Mouse (Mus musculus): Measurements from ENCODE around the gene Trpm6. TPM values are rescaled to one million over a fixed set of nuclear protein-coding genes. Genes with fewer than 3 reads are reported as not detected.

The Trpm6 gene
- polyA plus RNA-seq, 1 experiment = 1.9 TPM

GRCm38 (mm10) chr19:18846336-18846735 lies 96.6 kb downstream of the Trpm6 start:
- DNase-seq = no peak

GRCm38 (mm10) chr19:18868311-18868710 lies 118.5 kb downstream of the Trpm6 start:
- H3K4me1 ChIP-seq (ENCODE audit: control insufficient read depth, insufficient read depth, low read length) = no peaks in the 10 kb centered on the region
- no peak overlapping the region for H3K4me3 ChIP-seq (ENCODE audit: insufficient read depth, low read depth, low read length)
- no peak for DNase-seq
- no peaks in the 10 kb centered on the region for H3K36me3 ChIP-seq (ENCODE audit: control insufficient read depth, insufficient read depth, low read length)
- no peaks in the 10 kb centered on the region for H3K27me3 ChIP-seq (replicated peaks; ENCODE audit: control insufficient read depth, insufficient read depth, low read length)
- H3K27ac ChIP-seq (ENCODE audit: insufficient read depth, low read depth, low read length) = no peak overlapping the region
- TF ChIP-seq POLR2A (IDR thresholded peaks at IDR 0.05; ENCODE audit: low read depth, low read length) = no peak
- TF ChIP-seq CTCF (conservative IDR thresholded peaks at IDR 0.05; ENCODE audit: insufficient read depth, insufficient read length, low read depth, low read length) = no peak
- WGBS = 67% methylated on average over 4 of the region's 4 CpGs

More at GRCm38 (mm10) chr19:18846336-18846735, 96.6 kb downstream of the Trpm6 start:
- H3K4me3 ChIP-seq (ENCODE audit: insufficient read depth, low read depth, low read length) = no peak overlapping the region
- WGBS = 93% methylated on average over 4 of the region's 4 CpGs
- H3K36me3 ChIP-seq (ENCODE audit: control insufficient read depth, insufficient read depth, low read length) = no peaks in the 10 kb centered on the region
- H3K4me1 ChIP-seq (ENCODE audit: control insufficient read depth, insufficient read depth, low read length) = no peaks in the 10 kb centered on the region
- TF ChIP-seq CTCF (conservative IDR thresholded peaks at IDR 0.05; ENCODE audit: insufficient read depth, insufficient read length, low read depth, low read length) = no peak
- TF ChIP-seq POLR2A (IDR thresholded peaks at IDR 0.05; ENCODE audit: low read depth, low read length) = no peak
- no peaks in the 10 kb centered on the region for H3K27me3 ChIP-seq (replicated peaks; ENCODE audit: control insufficient read depth, insufficient read depth, low read length)
- H3K27ac ChIP-seq (ENCODE audit: insufficient read depth, low read depth, low read length) = no peak overlapping the region

- Histone ChIP-seq H3K27ac (ENCODE audit: insufficient read depth, low read depth, low read length) (no peak overlapping the region), H3K27me3 (replicated peaks; ENCODE audit: control insufficient read depth, insufficient read depth, low read length) (no peaks in the 10 kb centered on the region), H3K4me1 (ENCODE audit: control insufficient read depth, insufficient read depth, low read length) (no peaks in the 10 kb centered on the region), H3K4me3 (ENCODE audit: insufficient read depth, low read depth, low read length) (no peak overlapping the region), H3K36me3 (ENCODE audit: control insufficient read depth, insufficient read depth, low read length) (no peaks in the 10 kb centered on the region)
- TF ChIP-seq POLR2A (IDR thresholded peaks at IDR 0.05; ENCODE audit: low read depth, low read length) (no peak), CTCF (conservative IDR thresholded peaks at IDR 0.05; ENCODE audit: insufficient read depth, insufficient read length, low read depth, low read length) (no peak)
- DNase-seq = no peak
- 45% methylated on average over 6 of the region's 6 CpGs for WGBS
Observed at GRCm38 (mm10) chr19:18872792-18873569, 123.2 kb downstream of the Trpm6 start.

- Histone ChIP-seq H3K4me1 (ENCODE audit: control insufficient read depth, insufficient read depth, low read length) (no peaks in the 10 kb centered on the region), H3K4me3 (ENCODE audit: insufficient read depth, low read depth, low read length) (no peak overlapping the region), H3K27ac (ENCODE audit: insufficient read depth, low read depth, low read length) (no peak overlapping the region), H3K27me3 (replicated peaks; ENCODE audit: control insufficient read depth, insufficient read depth, low read length) (no peaks in the 10 kb centered on the region), H3K36me3 (ENCODE audit: control insufficient read depth, insufficient read depth, low read length) (no peaks in the 10 kb centered on the region)
- no peak for TF ChIP-seq CTCF (conservative IDR thresholded peaks at IDR 0.05; ENCODE audit: insufficient read depth, insufficient read length, low read depth, low read length)
- TF ChIP-seq POLR2A (IDR thresholded peaks at IDR 0.05; ENCODE audit: low read depth, low read length) = no peak
- DNase-seq = no peak
- WGBS = 38% methylated on average over 16 of the region's 16 CpGs
Observed at GRCm38 (mm10) chr19:18873709-18874644, 124.2 kb downstream of the Trpm6 start.

- TF ChIP-seq POLR2A (IDR thresholded peaks at IDR 0.05; ENCODE audit: low read depth, low read length) = no peak
- no peak for TF ChIP-seq CTCF (conservative IDR thresholded peaks at IDR 0.05; ENCODE audit: insufficient read depth, insufficient read length, low read depth, low read length)
- Histone ChIP-seq H3K4me3 (ENCODE audit: insufficient read depth, low read depth, low read length) (no peak overlapping the region), H3K27me3 (replicated peaks; ENCODE audit: control insufficient read depth, insufficient read depth, low read length) (no peaks in the 10 kb centered on the region), H3K27ac (ENCODE audit: insufficient read depth, low read depth, low read length) (no peak overlapping the region), H3K4me1 (ENCODE audit: control insufficient read depth, insufficient read depth, low read length) (no peaks in the 10 kb centered on the region), H3K36me3 (ENCODE audit: control insufficient read depth, insufficient read depth, low read length) (no peaks in the 10 kb centered on the region)
- no peak for DNase-seq
- WGBS = 68% methylated on average over 4 of the region's 4 CpGs
Observed at GRCm38 (mm10) chr19:18879264-18879663, 129.5 kb downstream of the Trpm6 start.

GRCm38 (mm10) chr19:18881162-18881561 lies 131.4 kb downstream of the Trpm6 start:
- WGBS = 75% methylated on average over 5 of the region's 5 CpGs
- Histone ChIP-seq H3K4me3 (ENCODE audit: insufficient read depth, low read depth, low read length) (no peak overlapping the region), H3K36me3 (ENCODE audit: control insufficient read depth, insufficient read depth, low read length) (no peaks in the 10 kb centered on the region), H3K4me1 (ENCODE audit: control insufficient read depth, insufficient read depth, low read length) (no peaks in the 10 kb centered on the region), H3K27me3 (replicated peaks; ENCODE audit: control insufficient read depth, insufficient read depth, low read length) (no peaks in the 10 kb centered on the region), H3K27ac (ENCODE audit: insufficient read depth, low read depth, low read length) (no peak overlapping the region)
- DNase-seq = no peak
- TF ChIP-seq POLR2A (IDR thresholded peaks at IDR 0.05; ENCODE audit: low read depth, low read length) (no peak), CTCF (conservative IDR thresholded peaks at IDR 0.05; ENCODE audit: insufficient read depth, insufficient read length, low read depth, low read length) (no peak)
